Mouse (Mus musculus): ENCODE data around the gene BC030499.
A peak's percentile ranks its signal among the peaks of the same experiment; 100 is the strongest.
"Not testable (repeated sequence)": the region's sequence is repeated elsewhere in the genome, so short reads cannot be mapped to it uniquely, and the experiment has no call there.

BC030499 gene

DNA sequence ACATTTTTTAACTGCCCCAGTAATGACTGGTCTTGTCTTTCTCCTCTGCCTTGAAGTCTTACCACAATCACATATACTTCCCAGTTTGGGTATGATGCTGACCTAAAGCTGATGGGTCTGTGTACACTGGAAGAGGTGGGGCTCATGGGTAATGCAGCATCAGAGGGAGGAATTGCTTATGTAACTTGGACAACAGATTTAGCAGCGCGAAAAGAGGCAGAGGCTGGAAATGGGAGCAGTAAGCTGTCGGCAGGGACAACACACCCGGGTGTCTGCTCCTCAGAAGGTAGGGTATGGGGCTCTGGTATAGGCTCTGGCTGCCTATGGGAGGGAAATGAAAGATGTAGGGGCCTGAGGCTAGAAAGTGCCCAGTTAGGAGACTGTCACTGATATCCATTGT is at the start of gene BC030499:
TSS of gene BC030499 (plus strand) at position 188 of the 400 bp plus-strand sequence.
- DNase-seq (ENCODE audit: low spot score) = no peak

DNA sequence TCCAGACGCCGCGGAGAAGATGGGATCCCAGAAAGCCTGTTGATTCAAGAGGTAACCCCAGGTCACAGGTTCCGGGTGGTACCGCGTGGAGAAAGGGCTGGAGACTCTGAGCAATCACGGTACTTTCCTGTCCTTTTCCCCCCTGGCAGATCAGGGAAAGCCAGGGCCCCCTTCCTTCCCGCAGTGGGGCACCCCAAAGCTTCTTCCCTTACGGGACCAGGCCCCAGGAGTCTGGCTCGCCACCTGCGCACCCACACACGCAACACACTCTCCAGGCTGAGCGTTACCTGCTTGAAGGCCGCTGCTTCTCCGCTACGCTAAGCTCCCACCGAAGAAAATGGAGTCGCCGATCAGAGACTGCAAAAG is 45.4 kb upstream of the BC030499 start:
- DNase-seq (ENCODE audit: low spot score) = no peak

DNA sequence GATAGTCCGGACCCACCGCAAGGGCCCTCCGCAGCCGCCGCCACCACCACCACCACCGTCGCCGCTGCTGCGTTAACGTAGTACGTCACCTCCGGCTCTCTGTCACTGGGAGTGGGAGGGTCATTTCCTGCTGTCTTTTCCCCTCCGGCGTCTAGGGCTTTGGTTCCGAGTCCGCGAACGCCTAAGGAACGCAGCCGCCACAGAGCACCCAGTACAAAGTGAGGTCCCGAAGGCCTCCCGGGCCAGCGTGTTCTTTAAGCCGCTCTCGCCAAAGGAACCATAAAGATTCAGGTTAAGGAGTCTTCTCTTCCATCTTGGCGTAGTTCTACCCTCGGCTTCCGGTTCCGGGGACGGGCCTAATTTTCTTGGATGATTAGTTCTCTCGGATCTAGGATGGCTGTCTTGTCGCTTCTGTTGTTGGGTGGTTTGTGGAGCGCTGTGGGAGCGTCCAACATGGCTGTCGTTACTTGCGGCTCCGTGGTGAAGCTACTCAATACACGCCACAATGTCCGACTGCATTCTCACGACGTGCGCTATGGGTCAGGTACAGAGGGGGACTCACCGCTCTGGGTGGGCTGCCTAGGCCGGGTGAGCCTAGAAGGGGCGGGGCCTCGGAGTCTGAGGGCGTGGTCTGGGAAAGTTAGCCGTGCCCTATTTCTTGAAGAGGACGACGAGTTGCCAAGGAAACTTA is 44.9 kb upstream of the BC030499 start, which contains the start of the genes Sdf2 and Supt6:
TSS of gene Sdf2 (plus strand) at position 120 of the 691 bp plus-strand sequence.
TSS of gene Supt6 (minus strand) at position 361 of the 691 bp plus-strand sequence.
- peak; percentile 89 for DNase-seq (ENCODE audit: low spot score)

DNA sequence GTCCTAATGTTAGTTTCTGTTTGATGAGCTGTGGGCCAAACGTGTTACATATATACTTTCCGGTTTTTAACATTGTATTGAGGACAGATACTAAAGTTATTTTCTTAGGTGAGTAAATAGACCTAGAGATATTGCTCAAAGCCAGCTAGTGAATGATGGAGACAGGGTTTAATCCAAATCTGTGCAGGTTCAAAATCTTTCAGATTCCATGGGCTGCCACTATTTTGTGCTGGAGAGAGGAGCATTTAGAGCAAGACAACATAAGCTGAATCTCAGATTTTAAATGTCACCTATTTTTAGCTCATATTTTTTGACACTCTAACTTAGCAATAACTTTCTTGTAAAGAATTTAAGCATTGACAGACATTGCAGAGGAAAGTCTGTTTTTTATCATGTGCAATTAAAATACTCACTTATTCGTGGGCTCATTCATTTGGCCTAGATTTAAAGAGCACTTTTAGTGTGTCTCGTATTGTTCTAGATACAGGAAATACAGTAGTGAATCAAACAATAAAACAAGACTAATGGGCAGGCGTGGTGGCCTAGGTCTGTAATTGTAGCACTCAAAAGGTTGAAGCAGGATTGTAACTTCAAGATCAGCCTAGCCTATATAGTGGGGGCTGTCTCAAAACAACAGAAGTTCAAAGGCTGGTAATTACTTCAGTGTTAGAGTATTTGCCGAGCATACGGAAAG is 44.2 kb upstream of the BC030499 start:
- no peak for DNase-seq (ENCODE audit: low spot score)

DNA sequence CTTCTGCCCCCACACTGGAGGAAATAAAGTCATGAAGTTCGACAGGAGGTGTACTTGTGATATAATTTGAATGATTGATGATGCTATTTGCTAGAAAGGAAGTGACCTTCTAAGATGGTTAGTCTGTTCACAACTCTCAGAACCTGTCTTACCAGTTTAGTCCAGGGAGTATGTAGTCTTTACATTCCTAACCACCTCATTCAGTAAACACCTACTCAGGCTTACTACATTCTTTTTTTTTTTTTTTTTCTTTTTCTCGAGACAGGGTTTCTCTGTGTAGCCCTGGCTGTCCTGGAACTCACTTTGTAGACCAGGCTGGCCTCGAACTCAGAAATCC is 43.7 kb upstream of the BC030499 start:
- DNase-seq (ENCODE audit: low spot score) = no peak

DNA sequence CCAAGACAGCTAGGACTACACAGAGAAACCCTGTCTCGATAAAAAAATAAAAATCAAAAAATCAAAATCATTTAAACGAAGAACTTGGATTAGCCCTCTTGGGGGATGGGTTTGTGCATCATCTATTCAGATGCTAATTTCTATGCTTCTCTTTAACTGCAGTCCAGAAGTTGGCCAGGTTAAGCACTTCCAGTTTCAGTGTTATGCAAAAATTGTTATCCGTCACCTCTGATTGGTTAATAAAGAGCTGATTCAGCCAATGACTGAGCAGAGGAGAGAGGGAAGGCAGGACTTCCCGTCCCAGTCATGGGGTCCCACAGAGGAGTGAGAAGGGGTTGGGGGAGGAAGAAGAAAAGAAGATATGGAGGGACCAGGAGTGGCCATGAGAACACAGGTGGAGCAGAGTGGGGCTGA is 42.9 kb upstream of the BC030499 start:
- no peak for DNase-seq (ENCODE audit: low spot score)

DNA sequence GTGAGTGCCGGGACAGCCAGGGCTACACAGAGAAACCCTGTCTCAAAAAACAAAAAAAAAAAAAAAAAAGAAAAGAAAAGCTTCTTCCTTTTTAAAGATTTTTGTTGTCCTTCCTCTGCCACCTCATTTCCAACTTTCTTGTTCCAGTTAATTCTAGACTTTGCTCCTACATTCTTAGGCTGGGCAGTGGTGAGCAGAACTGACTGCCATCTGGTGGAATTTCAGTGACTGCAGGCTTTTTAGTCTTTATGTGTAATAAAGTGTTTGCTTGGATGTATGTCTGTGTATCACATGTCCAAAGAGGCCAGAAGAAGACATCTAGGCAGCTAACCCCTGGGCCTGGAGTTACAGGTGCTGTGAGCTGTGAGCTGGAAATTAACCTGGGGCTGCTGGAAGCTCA is 34.0 kb upstream of the BC030499 start:
- no peak for DNase-seq (ENCODE audit: low spot score)

DNA sequence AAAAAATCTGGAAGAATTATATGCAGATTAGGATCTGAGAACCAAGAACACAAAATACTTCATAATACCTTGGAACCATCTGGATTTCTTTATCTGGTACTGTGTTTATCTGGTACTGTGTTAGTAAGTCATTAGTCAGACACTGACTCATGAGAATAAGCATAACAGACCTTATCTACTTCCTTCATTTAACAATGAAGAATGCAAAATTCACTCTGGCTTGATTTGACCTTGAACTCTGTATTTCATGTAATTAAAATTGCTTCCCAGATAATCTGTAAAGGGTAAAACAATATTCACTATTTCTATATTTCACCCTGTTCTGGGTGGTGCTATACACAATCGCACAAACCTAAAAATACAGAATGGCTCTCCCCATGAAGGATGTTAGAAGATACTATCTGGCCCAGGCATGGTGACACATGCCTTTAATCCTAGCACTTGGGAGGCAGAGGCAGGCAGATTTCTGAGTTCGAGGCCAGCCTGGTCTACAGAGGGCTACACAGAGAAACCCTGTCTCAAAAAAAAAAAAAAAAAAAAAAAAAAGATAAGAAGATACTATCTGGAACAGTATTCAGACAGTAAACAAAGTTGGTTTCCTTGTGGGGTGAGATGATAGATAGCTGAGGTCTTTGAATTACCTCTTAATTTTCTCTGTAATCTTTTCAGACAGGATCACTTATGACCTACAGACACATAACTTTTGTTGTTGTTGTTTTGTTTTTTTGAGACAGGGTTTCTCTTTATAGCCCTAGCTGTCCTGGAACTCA is 30.0 kb upstream of the BC030499 start:
- no peak for DNase-seq (ENCODE audit: low spot score)

DNA sequence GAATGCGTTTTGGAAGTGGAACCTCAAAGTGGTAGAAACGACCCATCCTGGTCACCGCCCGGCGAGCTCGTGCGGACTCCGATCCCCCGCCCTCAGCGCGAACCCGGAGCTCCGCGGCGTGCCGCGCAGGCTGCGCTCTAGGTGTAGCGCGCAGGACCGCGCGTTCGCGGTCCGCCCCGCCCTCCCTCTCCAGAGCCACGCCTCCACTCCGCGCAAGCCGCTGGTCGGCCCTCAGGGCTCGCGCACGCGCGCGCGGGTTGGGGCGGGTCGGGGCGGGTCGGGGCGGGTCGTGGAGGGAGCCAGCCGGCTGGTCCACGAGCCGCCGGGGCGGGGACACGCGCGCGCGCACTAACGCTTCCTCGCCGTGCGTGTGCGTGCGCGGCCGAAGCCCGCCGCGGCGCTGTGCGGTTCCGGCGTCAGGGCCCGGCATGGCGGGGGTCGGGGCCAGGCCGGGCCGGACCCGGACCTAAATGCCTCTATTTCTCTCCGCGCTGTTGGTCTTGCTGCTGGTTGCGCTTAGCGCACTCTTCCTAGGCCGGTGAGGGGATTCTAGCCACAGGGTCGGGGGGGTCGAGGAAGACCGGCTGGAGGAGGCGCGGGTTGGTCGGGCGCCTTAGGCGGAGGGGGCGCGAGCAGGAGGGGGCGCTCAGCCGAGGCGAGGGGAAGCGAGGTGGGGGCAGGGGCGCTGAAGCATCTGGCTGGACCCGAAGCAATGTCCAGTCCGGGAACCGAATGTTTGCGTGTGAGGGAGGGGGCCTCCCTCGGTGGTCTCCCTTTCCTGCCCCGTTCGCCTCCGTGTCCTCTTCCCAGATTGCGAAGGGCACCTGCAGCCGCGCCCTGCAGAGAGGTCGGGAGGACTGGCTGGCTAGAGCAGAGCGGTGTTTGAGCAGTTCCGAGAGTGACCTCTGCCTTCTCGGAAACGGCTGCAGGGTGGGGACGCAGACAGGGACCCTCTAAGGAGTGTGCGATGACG is 29.0 kb upstream of the BC030499 start, which contains the start of gene 2610507B11Rik:
TSS of gene 2610507B11Rik (plus strand) at position 373 of the 973 bp plus-strand sequence.
- DNase-seq (ENCODE audit: low spot score) = peak; percentile 94

DNA sequence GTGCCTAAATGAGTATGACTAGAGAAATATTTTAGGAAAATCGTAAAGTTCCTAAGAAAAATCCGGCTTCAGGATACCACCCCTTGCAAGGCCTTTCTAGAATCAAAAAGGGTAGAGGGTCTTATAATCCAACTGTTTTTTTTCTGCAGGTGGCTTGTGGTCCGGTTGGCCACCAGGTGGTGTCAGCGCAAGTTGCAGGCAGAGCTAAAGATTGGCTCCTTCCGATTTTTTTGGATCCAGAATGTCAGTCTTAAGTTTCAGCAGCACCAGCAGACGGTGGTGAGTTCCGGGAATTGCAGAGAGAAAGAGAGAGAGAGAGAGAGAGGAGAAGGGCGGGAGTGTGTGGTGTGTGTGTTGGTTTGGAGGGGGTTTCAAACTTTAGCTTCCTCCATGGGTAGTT is 28.1 kb upstream of the BC030499 start:
- no peak for DNase-seq (ENCODE audit: low spot score)

DNA sequence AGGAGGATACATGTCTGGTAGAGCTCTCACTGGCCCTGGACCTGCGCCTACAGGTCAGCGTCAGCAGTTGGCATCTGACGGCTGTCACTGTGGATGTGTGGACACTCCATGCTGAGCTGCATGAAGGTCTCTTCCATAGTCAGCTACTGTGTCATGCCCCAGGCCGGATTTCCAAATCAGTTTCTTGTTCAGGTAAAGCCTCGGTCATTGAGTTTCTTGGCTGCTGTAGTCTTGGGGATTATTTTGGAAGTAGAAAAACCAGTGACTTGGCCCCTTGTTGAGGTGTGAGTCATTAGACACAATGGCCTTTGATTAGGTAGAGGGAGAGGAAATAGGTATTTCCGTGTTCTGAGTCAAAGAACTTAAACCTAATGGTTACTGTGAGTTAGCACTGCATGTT is 25.1 kb upstream of the BC030499 start:
- no peak for DNase-seq (ENCODE audit: low spot score)

DNA sequence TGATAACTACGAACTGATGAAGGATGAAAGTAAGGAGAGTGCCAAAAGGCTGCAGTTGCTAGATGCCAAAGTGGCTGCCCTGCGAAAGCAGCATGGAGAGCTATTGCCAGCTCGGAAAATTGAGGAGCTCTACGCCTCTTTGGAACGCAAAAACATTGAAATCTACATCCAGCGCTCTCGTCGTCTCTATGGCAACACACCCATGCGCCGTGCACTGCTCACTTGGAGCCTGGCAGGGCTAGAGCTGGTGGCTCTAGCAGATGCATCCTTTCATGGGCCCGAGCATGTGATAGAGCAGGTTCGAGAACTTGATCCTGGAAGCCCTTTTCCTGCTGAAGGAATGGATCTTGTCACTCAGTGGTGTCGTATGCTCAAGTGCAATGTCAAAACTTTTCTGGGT is 18.7 kb upstream of the BC030499 start:
- no peak for DNase-seq (ENCODE audit: low spot score)

DNA sequence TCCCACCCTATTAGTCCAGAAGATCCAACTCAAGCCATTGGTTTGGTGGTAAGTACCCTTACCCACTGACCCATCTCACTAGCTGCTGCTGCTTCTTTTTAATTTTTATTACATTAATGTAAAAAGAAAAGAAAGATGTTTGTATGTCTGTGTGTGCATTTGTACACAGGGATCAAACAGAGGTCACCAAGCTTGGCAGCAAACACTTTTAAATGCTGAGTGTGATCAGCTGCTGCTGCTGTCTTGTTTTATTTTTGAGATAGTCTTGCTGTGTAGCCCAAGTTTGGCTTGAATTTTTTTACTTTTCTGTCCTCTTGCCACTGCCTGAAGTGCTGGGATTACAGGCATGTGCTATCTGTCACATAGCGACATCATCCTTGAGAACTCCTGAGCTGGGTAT is 15.0 kb upstream of the BC030499 start:
- no peak for DNase-seq (ENCODE audit: low spot score)

DNA sequence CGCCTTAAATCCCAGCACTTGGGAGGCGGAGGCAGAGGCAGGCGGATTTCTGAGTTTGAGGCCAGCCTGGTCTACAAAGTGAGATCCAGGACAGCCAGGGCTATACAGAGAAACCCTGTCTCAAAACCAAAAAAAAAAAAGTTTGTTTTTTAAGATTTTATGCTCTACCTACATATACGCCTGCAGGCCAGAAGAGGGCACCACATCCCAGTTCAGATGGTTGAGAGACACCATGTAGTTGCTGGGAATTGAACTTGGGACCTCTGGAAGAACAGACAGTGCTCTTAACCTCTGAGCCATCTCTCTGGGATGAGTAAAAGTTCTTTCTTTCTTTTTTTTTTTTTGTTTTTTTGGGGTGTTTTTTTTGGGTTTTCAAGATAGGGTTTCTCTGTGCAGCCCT is 14.5 kb upstream of the BC030499 start:
- not testable (repeated sequence) for DNase-seq (ENCODE audit: low spot score)

DNA sequence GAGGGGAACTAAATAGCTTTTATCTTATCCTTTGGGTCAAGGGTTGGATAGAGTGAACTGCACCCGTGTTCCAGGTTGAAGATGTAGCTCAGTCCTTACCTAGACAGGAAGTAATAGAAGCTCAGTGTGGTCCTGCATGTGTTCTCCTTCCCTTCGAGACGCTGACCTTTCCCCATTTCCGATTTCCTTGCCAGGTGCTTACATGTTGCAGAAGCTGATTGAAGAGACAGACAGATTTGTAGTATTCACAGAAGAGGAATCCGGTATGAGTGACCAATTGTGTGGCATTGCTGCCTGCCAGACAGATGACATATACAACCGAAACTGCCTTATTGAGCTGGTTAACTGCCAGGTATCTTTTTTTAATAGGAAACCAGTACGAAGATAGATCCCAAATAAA is 11.8 kb upstream of the BC030499 start:
- no peak for DNase-seq (ENCODE audit: low spot score)

DNA sequence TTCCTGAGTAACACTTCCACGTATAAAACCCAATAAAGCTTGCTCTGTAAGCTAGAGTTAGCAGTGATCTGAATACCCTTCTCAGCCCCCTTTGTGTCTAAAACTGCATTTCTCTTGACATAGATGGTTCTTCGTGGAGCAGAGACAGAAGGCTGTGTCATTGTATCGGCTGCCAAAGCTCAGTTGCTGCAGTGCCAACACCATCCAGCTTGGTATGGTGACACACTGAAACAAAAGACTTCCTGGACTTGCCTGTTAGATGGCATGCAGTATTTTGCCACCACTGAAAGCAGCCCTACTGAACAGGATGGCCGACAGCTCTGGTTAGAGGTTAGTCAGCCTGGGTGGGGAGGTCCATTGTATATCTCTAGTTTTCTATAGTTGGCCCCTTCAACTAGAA is 11.1 kb upstream of the BC030499 start:
- no peak for DNase-seq (ENCODE audit: low spot score)

DNA sequence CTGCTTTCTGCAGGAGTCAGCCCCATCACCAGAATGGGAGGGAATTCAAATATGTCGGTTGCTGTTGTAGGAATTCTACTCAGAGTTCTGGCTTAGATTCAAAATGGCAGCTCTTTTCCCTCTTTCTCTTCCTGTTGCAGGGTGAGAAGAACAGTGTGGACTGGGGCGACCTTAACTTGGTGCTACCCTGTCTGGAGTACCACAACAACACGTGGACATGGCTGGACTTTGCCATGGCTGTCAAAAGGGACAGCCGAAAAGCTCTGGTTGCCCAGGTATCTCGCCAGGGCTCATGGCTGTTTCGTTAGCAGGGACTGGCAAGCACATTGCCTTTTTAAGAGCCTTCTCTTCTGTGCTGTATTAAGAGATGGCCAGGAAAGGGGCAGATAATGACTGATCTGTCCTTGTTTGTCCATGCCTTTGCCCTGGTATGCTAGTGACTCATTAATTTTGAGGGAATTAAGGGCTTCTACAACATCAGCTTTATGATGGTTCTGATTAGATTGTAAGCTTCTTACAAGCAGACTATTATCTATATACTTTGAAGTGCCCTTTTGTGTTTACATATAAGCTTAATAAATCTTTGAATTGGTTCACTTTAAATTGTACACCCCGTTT is 1.4 kb upstream of the BC030499 start:
- no peak for DNase-seq (ENCODE audit: low spot score)

DNA sequence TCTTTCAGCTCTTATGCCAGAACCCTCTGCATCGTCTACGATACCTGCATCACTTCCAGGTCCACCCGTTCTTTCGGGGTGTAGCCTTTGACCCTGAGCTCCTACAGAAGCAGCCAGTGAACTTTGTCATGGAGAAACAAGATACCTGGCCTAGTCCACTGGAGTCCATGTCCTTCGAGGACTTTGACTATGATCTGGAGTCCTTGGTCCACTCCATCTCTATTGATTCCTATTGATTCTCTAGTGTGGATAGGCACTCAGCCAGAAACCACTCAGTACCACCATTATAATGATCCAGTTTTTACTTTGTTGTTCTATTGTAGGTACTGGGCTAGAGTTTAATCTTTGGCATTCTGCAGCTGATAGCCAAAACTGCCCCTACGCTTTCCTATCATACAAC is 3.9 kb downstream of the BC030499 start:
- DNase-seq (ENCODE audit: low spot score) = no peak

DNA sequence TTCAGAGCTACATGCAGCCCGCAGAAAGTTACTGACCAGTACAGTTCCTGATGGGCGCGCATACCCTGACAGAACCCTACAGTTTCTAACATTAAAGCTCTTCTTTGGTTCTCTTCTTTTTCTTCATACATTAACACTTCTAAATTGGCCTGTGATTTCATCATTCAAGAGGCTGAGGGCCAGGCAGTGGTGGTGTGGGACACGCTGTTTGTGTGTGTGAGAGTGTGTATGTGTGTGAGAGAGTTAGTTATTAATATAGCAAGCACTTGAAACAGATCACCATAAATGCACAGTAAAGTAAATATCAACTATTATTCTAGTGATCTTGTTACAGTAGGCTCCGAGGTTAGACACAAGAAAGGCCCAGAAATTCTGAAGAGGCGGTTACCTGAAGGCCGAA is 10.3 kb downstream of the BC030499 start:
- DNase-seq (ENCODE audit: low spot score) = no peak

DNA sequence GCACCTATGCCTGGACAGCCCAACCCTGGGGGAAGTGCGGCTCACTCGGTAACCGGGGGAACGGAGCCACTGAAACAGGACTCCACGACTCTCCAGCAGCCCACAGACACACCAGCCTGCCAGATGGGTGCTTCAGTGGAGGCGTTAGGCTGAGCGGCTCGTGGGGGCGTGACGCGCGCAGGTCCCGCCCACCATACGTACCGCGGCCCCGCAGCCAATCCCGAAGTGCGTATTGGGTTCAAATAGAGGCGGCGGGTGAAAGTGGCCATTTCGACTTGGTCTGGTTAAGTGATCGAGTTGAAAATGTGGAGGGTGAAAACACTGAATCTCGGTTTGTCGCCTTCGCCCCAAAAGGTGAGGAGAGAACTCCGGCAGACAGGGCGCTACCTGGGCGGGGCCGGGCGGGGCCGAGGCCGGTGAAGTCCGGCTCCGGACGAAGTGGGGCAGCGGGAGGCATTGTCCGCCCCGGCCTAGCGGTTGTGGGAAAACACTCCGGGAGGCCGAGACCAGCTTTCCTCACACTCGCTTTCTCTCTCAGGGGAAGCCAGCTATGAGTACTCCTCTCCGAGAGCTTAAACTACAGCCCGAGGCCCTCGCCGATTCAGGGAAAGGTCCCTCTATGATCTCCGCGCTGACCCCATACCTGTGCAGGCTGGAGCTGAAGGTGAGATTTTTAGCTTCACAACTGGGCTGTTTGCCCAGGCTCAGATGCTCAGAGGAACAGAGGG is 10.9 kb downstream of the BC030499 start, which contains the start of gene Spag5:
TSS of gene Spag5 (plus strand) at position 173 of the 728 bp plus-strand sequence.
- peak; percentile 91 for DNase-seq (ENCODE audit: low spot score)

DNA sequence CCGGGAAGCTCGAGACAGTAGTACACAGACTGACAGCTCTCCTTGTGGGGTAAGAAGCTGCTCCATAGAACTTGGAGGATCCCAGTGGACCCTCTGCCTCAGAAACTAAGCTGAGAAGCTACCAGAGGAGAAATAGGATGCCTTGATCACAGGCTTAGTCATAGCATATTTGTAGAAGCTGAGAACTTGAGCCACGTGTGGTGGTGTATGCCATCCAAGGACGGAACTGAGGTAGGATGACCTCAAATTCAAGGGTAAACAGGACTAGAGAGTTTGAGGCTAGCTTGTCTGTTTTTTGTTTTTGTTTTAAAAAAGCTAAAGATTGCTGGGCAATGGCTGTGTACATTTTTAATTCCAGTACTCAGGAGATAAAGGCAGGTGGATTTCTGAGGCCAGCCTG is 14.6 kb downstream of the BC030499 start:
- no peak for DNase-seq (ENCODE audit: low spot score)

Data from testis, postnatal 14 days (tissue).